Mouse (Mus musculus) midbrain, embryonic 12.5 days (tissue): Measurements from ENCODE around the gene Sphk2. TPM values are rescaled to one million over a fixed set of nuclear protein-coding genes. Genes with fewer than 3 reads are reported as not detected.
"Not testable (repeated sequence)": the region's sequence is repeated elsewhere in the genome, so short reads cannot be mapped to it uniquely, and the experiment has no call there.

Experiments
- ATAC-seq: fragments of 200-750 bp; cut with Nextera tagmentation; 2 replicates; pipeline ENCODE4 v1.8.0; 2017; ENCODE audit warnings: low read depth, moderate TSS enrichment, moderate library complexity; ENCODE audit not compliant: low FRiP score
- H3K27ac ChIP-seq: fragments of 300-500 bp; sonication (generic); replicated peaks from 2 replicates; pipeline ENCODE4 v1.5.1; 2016; ENCODE audit warnings: mild to moderate bottlenecking
- H3K27me3 ChIP-seq: fragments of 300-500 bp; sonication (generic); 2 replicates; pipeline ENCODE4 v1.6.1; 2016; ENCODE audit warnings: mild to moderate bottlenecking
- H3K36me3 ChIP-seq: fragments of 300-500 bp; sonication (generic); 2 replicates; pipeline ENCODE4 v1.6.1; 2016
- H3K4me1 ChIP-seq: fragments of 300-500 bp; sonication (generic); 2 replicates; pipeline ENCODE4 v1.6.1; 2016
- H3K4me2 ChIP-seq: fragments of 300-500 bp; sonication (generic); replicated peaks from 2 replicates; pipeline ENCODE4 v1.6.1; 2016; ENCODE audit warnings: mild to moderate bottlenecking, moderate library complexity
- H3K4me3 ChIP-seq: fragments of 300-500 bp; sonication (generic); 2 replicates; pipeline ENCODE4 v1.5.1; 2016; ENCODE audit warnings: mild to moderate bottlenecking
- H3K9ac ChIP-seq: fragments of 300-500 bp; sonication (generic); replicated peaks from 2 replicates; pipeline ENCODE4 v1.6.1; 2016; ENCODE audit warnings: mild to moderate bottlenecking, moderate library complexity
- H3K9me3 ChIP-seq: fragments of 300-500 bp; sonication (generic); 2 replicates; pipeline ENCODE4 v1.6.1; 2016; ENCODE audit warnings: mild to moderate bottlenecking
- WGBS: fragments of 180-500 bp; shearing (Covaris S2); methylation state at CpG from one replicate; pipeline ENCODE4 v1.1.7; 2016; 5-methylcytosine and 5-hydroxymethylcytosine counted together
- polyA plus RNA-seq: library from polyadenylated mRNA; unstranded; fragments of >200 nt; fragmentation: Nextera tagmentation; extraction: Ambion mirVana; gene quantifications from 2 replicates; pipeline ENCODE4 v1.2.1, GENCODE M21; 2016

Sphk2 gene
- polyA plus RNA-seq, 1 experiment from 2014 or later: 25.8 TPM

GRCm38 (mm10) chr7:45661702-45662101 lies 56.1 kb downstream of the Sphk2 start:
- H3K36me3 ChIP-seq, H3K27me3 ChIP-seq, H3K4me2 ChIP-seq, H3K4me1 ChIP-seq, ATAC-seq, H3K9me3 ChIP-seq, H3K27ac ChIP-seq, H3K9ac ChIP-seq, H3K4me3 ChIP-seq: not testable (repeated sequence)
- 89% methylated on average over 6 of the region's 6 CpGs for WGBS

DNA sequence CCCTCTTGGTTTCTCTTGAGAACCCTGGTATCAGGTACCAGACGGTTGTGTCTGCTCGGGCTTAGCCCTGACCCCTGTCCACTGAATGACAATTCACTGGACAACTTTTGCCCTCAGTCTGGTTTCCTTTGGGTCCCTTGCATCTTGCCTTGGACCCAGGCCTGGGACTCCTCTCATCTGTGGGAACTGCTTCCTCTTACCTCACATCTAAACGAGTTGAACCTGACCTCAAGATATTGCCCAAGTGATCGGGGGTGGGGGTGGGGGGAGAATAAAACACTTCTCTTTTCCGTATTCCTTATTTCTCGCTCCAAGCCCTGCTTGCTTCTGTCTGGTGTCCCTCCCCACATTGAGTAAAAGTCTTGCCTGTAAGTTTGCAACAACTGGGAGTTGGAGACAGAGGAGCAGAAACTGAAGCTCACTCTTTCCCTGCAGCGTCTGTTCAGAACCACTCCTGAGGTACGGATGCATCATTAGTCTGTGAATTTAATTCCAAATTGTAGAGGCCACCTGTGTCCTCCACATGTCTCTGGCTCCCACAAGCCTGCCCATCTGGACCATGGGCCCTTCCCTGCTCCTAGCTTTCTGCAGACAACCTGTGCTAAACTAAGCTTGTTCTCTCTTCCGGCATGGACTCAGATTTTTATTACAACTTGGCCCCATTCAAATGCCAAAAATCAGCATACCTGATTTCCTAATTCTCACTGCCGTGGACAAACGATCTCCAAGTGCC lies 56.9 kb downstream of the Sphk2 start:
- Histone ChIP-seq H3K27me3 (peaks cover 7% of the 10 kb centered on the region; the same call in 1 of the 2 replicates), H3K9me3 (no peaks in the 10 kb centered on the region), H3K27ac (no peak overlapping the region), H3K4me1 (0 out of 2 replicates have a peak, but pooled peaks cover 2% of the 10 kb centered on the region), H3K4me3 (no peak overlapping the region), H3K36me3 (no peaks in the 10 kb centered on the region), H3K4me2 (no peak overlapping the region), H3K9ac (no peak overlapping the region)
- ATAC-seq: no peak
- WGBS: 86% methylated on average over 11 of the region's 11 CpGs

Other genes starting within 250 kb of the Sphk2 start
- gene Tulp2, start 236.1 kb downstream of the Sphk2 start, polyA plus RNA-seq: 0.22 TPM in 2 replicates
- not detected in 2 replicates for gene Gm45808, start 231.2 kb downstream of the Sphk2 start, polyA plus RNA-seq
- 3.2 and 3.6 TPM in 2 replicates for gene Dhdh, start 229.2 kb downstream of the Sphk2 start, polyA plus RNA-seq
- gene Nucb1, start 207.6 kb downstream of the Sphk2 start, polyA plus RNA-seq: 102 and 106 TPM in 2 replicates
- gene Ppp1r15a, start 191.7 kb downstream of the Sphk2 start, polyA plus RNA-seq: 15.4 and 18.5 TPM in 2 replicates
- gene Plekha4, start 191.7 kb downstream of the Sphk2 start, polyA plus RNA-seq: 0.70 and 0.96 TPM in 2 replicates
- 0.78 TPM in 1 of 2 replicates, not detected in the other for gene Hsd17b14, start 163.1 kb downstream of the Sphk2 start, polyA plus RNA-seq
- 23.2 and 23.8 TPM in 2 replicates for gene Bcat2, start 147.8 kb downstream of the Sphk2 start, polyA plus RNA-seq
- not detected in 2 replicates for gene Fgf21, start 102.5 kb downstream of the Sphk2 start, polyA plus RNA-seq
- gene Fut1, start 100.7 kb downstream of the Sphk2 start, polyA plus RNA-seq: not detected in 2 replicates
- 0.18 and 0.31 TPM in 2 replicates for gene Izumo1, start 96.2 kb downstream of the Sphk2 start, polyA plus RNA-seq
- 10.7 and 11.6 TPM in 2 replicates for gene Rasip1, start 90.5 kb downstream of the Sphk2 start, polyA plus RNA-seq
- gene Mamstr, start 78.0 kb downstream of the Sphk2 start, polyA plus RNA-seq: 2.3 and 2.7 TPM in 2 replicates
- 0.10 and 0.33 TPM in 2 replicates for gene Fut2, start 51.6 kb downstream of the Sphk2 start, polyA plus RNA-seq
- gene Ntn5, start 34.0 kb downstream of the Sphk2 start, polyA plus RNA-seq: 0.31 TPM in 1 of 2 replicates, not detected in the other
- gene Sec1, start 23.6 kb downstream of the Sphk2 start, polyA plus RNA-seq: 0.79 and 0.80 TPM in 2 replicates
- 17.0 and 18.8 TPM in 2 replicates for gene Car11, start 18.2 kb downstream of the Sphk2 start, polyA plus RNA-seq
- 4.5 and 4.6 TPM in 2 replicates for gene Dbp, start 12.9 kb downstream of the Sphk2 start, polyA plus RNA-seq
- 688 and 721 TPM in 2 replicates for gene Rpl18, start 2.5 kb downstream of the Sphk2 start, polyA plus RNA-seq
- gene Fam83e, start 3.2 kb upstream of the Sphk2 start, polyA plus RNA-seq: 1.3 and 1.6 TPM in 2 replicates
- gene Spaca4, start 7.8 kb upstream of the Sphk2 start, polyA plus RNA-seq: not detected in 2 replicates
- gene Lmtk3, start 65.7 kb upstream of the Sphk2 start, polyA plus RNA-seq: 10.6 and 11.1 TPM in 2 replicates
- gene Sult2b1, start 66.7 kb upstream of the Sphk2 start, polyA plus RNA-seq: 1.5 and 2.2 TPM in 2 replicates
- gene Cyth2, start 96.6 kb upstream of the Sphk2 start, polyA plus RNA-seq: 288 and 293 TPM in 2 replicates
- gene Kcnj14, start 106.8 kb upstream of the Sphk2 start, polyA plus RNA-seq: 0.46 and 1.1 TPM in 2 replicates
- gene Grwd1, start 112.9 kb upstream of the Sphk2 start, polyA plus RNA-seq: 50.1 and 50.2 TPM in 2 replicates
- 40.6 and 54.6 TPM in 2 replicates for gene Kdelr1, start 154.8 kb upstream of the Sphk2 start, polyA plus RNA-seq
- 0.60 and 1.0 TPM in 2 replicates for gene Grin2d, start 160.4 kb upstream of the Sphk2 start, polyA plus RNA-seq
- gene Syngr4, start 178.7 kb upstream of the Sphk2 start, polyA plus RNA-seq: 0.34 and 0.42 TPM in 2 replicates
- 4.4 and 4.9 TPM in 2 replicates for gene Tmem143, start 178.9 kb upstream of the Sphk2 start, polyA plus RNA-seq
- 33.9 and 46.5 TPM in 2 replicates for gene Emp3, start 203.4 kb upstream of the Sphk2 start, polyA plus RNA-seq
- gene Ccdc114, start 206.1 kb upstream of the Sphk2 start, polyA plus RNA-seq: 2.2 and 3.4 TPM in 2 replicates